Mouse (Mus musculus): ENCODE results near the gene Cyp21a1. TPM values are rescaled to one million over a fixed set of nuclear protein-coding genes. Genes with fewer than 3 reads are reported as not detected.
"Not testable (repeated sequence)": the region's sequence is repeated elsewhere in the genome, so short reads cannot be mapped to it uniquely, and the experiment has no call there.

The Cyp21a1 gene
- total and polyA plus RNA-seq, 2 experiments: 0.18 TPM; not detected in 1

DNA sequence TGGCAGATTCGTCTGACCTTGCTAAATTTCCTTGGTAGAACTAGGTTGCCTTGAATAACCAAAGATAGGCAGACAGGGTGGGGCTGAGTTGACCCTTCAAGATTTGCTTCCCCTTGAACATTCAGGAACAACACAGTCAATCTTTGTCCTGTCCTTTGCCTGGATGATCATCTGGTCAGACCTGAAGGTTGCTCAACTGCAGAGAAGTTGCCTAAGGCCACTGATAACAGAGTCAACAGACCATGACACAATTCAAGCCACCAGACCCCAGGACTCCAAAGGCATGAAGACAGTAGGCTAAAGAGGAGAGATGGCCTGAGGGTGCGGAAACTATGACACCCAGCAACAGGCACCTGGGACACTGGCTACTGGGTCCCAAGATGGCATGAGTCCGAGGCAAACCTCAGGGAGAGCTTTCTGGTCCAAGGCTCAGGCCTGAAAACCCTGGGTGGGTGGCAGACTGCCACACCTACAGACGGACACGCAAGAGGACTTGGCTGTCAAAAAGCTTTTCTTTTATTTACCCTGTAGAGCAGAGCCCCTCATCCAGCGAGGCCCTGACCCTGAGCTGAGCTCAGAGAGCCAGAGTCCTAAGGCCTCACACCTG is 4.3 kb upstream of the Cyp21a1 start:
- H3K4me3 ChIP-seq (ENCODE audit: insufficient read depth, low read depth, low read length): 0 out of 2 replicates have a peak overlapping the region, but pooled peaks have one; percentile 4
- H3K4me1 ChIP-seq (ENCODE audit: control insufficient read depth, insufficient read depth, low read length): peaks cover 13% of the 10 kb centered on the region
- H3K9ac ChIP-seq (ENCODE audit: low read depth, low read length): peak overlapping the region; percentile 10; the same call in 1 of the 2 replicates
- H3K79me2 ChIP-seq (ENCODE audit: control insufficient read depth, insufficient read depth, low read length): no peaks in the 10 kb centered on the region
- TF ChIP-seq POLR2A (IDR thresholded peaks at IDR 0.05; ENCODE audit: extremely low read depth, insufficient read depth, low read length): no peak
- no peak for TF ChIP-seq CTCF (IDR thresholded peaks at IDR 0.05; ENCODE audit: low read depth, low read length)
- peak overlapping the region; percentile 88 for H3K27ac ChIP-seq (replicated peaks; ENCODE audit: insufficient read depth, low read depth, low read length)
- no peaks in the 10 kb centered on the region for H3K27me3 ChIP-seq (ENCODE audit: control insufficient read depth, insufficient read depth, low read length)
- peak; percentile 97 for DNase-seq (ENCODE audit: extremely low read depth, low read depth, low spot score)
- WGBS: 21% methylated on average over 6 of the region's 6 CpGs
- H3K36me3 ChIP-seq (ENCODE audit: control insufficient read depth, insufficient read depth, low read length): no peaks in the 10 kb centered on the region

DNA sequence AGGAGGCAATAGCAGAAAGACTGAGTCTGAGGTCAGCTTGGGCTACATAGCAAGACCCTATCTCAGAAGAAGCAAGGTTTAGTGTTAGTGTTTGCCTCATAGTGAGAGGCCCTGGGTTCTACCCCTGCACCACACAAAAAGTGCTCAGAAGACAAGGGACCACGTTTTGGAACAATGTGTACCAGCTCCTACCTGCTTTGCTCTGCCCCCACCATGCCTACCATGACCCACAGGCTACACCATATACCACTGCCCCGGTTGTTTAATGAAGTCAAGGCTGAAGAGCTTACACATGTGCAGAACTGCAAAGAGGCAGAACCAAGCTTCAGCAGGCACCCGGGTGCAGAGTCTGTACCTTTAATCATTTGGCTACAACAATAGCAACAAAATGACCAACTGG is 2.8 kb upstream of the Cyp21a1 start:
- Histone ChIP-seq H3K9ac (ENCODE audit: low read depth, low read length) (no peak overlapping the region), H3K27me3 (ENCODE audit: control insufficient read depth, insufficient read depth, low read length) (no peaks in the 10 kb centered on the region), H3K27ac (replicated peaks; ENCODE audit: insufficient read depth, low read depth, low read length) (no peak overlapping the region), H3K36me3 (ENCODE audit: control insufficient read depth, insufficient read depth, low read length) (no peaks in the 10 kb centered on the region), H3K79me2 (ENCODE audit: control insufficient read depth, insufficient read depth, low read length) (no peaks in the 10 kb centered on the region), H3K4me3 (ENCODE audit: insufficient read depth, low read depth, low read length) (no peak overlapping the region), H3K4me1 (ENCODE audit: control insufficient read depth, insufficient read depth, low read length) (peaks cover 13% of the 10 kb centered on the region)
- WGBS: 85% methylated on average over 3 of the region's 3 CpGs
- TF ChIP-seq CTCF (IDR thresholded peaks at IDR 0.05; ENCODE audit: low read depth, low read length) (no peak), POLR2A (IDR thresholded peaks at IDR 0.05; ENCODE audit: extremely low read depth, insufficient read depth, low read length) (no peak)
- DNase-seq (ENCODE audit: extremely low read depth, low read depth, low spot score): no peak

DNA sequence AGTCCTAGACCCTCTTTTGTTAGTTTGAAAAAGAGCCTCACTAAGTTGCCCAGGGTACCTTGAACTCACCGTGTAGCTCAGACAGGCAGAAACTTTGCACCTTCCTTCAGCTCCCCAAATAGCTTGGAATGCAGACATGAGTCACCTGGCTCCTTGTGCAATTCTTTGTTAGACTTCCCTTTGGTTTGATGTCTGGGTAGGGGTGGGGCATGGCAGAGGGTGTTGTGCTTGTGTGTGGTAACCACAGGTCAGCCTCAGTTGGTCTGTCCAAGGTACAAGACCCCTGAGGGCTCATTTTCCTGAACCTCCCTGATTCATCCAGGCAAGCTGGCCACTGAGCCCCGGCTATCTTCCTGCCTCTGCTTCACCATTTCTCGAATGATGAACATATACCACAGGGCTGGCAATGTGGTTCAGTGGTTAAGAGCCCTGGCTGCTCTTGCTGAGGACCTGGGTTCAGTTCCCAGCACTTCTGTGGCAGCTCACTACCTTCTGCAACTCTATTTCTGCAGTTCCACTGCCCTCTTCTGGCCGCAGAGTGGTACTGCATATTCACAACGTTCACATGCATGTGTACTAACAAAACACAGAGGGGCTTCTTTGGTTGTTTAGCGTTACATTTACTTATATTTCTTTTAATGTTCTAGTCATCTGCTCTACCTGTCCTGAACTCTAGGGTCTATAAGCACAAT is 656 bp upstream of the Cyp21a1 start:
- Histone ChIP-seq H3K36me3 (ENCODE audit: control insufficient read depth, insufficient read depth, low read length) (no peaks in the 10 kb centered on the region), H3K27ac (replicated peaks; ENCODE audit: insufficient read depth, low read depth, low read length) (no peak overlapping the region), H3K27me3 (ENCODE audit: control insufficient read depth, insufficient read depth, low read length) (no peaks in the 10 kb centered on the region), H3K79me2 (ENCODE audit: control insufficient read depth, insufficient read depth, low read length) (no peaks in the 10 kb centered on the region), H3K4me3 (ENCODE audit: insufficient read depth, low read depth, low read length) (no peak overlapping the region), H3K4me1 (ENCODE audit: control insufficient read depth, insufficient read depth, low read length) (peaks cover 10% of the 10 kb centered on the region), H3K9ac (ENCODE audit: low read depth, low read length) (no peak overlapping the region)
- TF ChIP-seq POLR2A (IDR thresholded peaks at IDR 0.05; ENCODE audit: extremely low read depth, insufficient read depth, low read length): no peak
- TF ChIP-seq CTCF (IDR thresholded peaks at IDR 0.05; ENCODE audit: low read depth, low read length): peak; percentile 46
- 73% methylated on average over 6 of the region's 6 CpGs for WGBS
- no peak for DNase-seq (ENCODE audit: extremely low read depth, low read depth, low spot score)

DNA sequence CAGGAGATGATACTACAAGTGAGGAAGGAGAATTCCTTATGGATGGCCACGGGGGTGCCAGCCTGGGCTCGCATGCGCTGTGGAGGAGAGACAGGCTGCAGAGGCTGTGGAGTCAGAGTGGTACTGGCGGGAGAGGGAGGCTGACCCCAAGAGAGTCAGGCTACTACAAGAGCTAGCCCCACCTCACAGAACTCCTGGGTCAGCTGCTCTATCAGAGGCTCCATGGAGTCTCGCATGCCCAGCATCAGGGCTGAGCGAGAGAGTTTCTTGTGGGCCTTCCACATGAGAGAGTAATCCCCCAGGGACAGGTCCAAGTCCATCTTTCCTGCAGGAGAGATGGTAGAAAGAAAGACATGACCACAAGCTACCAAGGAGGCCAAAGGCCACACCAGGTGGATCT is 994 bp downstream of the Cyp21a1 start:
- H3K9ac ChIP-seq (ENCODE audit: low read depth, low read length); H3K36me3 ChIP-seq (ENCODE audit: control insufficient read depth, insufficient read depth, low read length); H3K79me2 ChIP-seq (ENCODE audit: control insufficient read depth, insufficient read depth, low read length); H3K4me3 ChIP-seq (ENCODE audit: insufficient read depth, low read depth, low read length); DNase-seq (ENCODE audit: extremely low read depth, low read depth, low spot score); H3K4me1 ChIP-seq (ENCODE audit: control insufficient read depth, insufficient read depth, low read length); H3K27ac ChIP-seq (replicated peaks; ENCODE audit: insufficient read depth, low read depth, low read length); H3K27me3 ChIP-seq (ENCODE audit: control insufficient read depth, insufficient read depth, low read length): not testable (repeated sequence)
- 93% methylated on average over 6 of the region's 6 CpGs for WGBS

DNA sequence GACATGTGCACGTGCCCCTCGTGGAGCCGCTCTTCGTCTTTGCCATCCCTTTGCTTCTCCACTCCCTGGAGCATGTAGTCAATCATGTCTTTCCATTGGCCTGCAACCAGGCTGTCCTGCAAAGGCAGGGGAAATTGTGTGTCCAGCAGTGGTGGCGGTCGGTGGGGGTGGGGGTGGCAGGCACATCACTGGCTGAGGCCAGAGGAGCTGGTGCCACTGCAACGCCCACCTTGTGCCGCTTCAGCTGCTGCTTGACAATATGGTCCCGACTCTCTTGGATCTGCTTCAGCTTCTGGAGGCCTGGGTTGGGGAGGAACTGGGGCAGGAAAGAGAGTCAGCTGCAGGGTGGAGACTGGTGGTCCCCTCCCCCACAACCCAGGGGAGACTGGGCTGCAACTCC is 1.6 kb downstream of the Cyp21a1 start:
- H3K9ac ChIP-seq (ENCODE audit: low read depth, low read length); H3K79me2 ChIP-seq (ENCODE audit: control insufficient read depth, insufficient read depth, low read length); H3K4me1 ChIP-seq (ENCODE audit: control insufficient read depth, insufficient read depth, low read length); H3K27me3 ChIP-seq (ENCODE audit: control insufficient read depth, insufficient read depth, low read length); H3K27ac ChIP-seq (replicated peaks; ENCODE audit: insufficient read depth, low read depth, low read length); H3K36me3 ChIP-seq (ENCODE audit: control insufficient read depth, insufficient read depth, low read length); H3K4me3 ChIP-seq (ENCODE audit: insufficient read depth, low read depth, low read length); DNase-seq (ENCODE audit: extremely low read depth, low read depth, low spot score): not testable (repeated sequence)
- 92% methylated on average over 9 of the region's 9 CpGs for WGBS

DNA sequence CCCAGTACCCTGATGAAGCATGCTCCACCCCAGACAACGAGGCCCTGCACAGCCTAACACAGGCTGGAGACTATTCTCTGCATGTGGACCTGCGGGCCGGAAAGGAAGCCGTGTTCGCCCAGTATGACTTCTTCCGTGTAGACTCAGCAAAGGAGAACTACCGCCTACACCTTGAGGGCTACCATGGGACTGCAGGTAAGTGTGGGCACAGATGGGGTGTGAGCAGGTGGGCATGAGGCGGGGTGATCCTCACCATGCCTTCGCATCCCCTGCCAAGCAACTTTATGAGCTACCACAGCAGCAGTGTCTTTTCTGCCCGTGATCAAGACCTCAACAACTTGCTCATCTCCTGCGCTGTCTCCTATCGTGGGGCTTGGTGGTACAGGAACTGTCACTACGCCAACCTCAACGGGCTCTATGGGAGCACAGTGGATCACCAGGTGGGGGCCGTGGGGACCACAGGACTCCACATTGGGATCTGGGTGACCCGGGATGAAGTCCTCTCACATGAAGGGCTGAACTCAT is 3.5 kb downstream of the Cyp21a1 start:
- not testable (repeated sequence) for H3K79me2 ChIP-seq (ENCODE audit: control insufficient read depth, insufficient read depth, low read length); H3K4me1 ChIP-seq (ENCODE audit: control insufficient read depth, insufficient read depth, low read length); H3K36me3 ChIP-seq (ENCODE audit: control insufficient read depth, insufficient read depth, low read length); H3K4me3 ChIP-seq (ENCODE audit: insufficient read depth, low read depth, low read length); H3K27me3 ChIP-seq (ENCODE audit: control insufficient read depth, insufficient read depth, low read length); H3K27ac ChIP-seq (replicated peaks; ENCODE audit: insufficient read depth, low read depth, low read length); H3K9ac ChIP-seq (ENCODE audit: low read depth, low read length); DNase-seq (ENCODE audit: extremely low read depth, low read depth, low spot score)
- 94% methylated on average over 16 of the region's 16 CpGs for WGBS
